Mouse (Mus musculus) stomach, postnatal 0 days (tissue): ENCODE results near the gene Zcrb1.

Experiments used
- CTCF ChIP-seq: IDR thresholded peaks from 2 replicates; pipeline ENCODE4 v1.5.1; 2016; ENCODE audit warnings: antibody characterized with exemption, low read depth, mild to moderate bottlenecking, moderate library complexity
- EP300 ChIP-seq: optimal IDR thresholded peaks from 2 replicates; pipeline ENCODE3; 2016; ENCODE audit warnings: antibody characterized with exemption

- no peak for TF ChIP-seq CTCF
- no peak for TF ChIP-seq EP300
Observed at GRCm38 (mm10) chr15:93414456-93414855, 16.3 kb upstream of the Zcrb1 start.
